Mouse (Mus musculus): Measurements from ENCODE around the gene Smagp.

Smagp gene

GRCm38 (mm10) chr15:100627774-100628370 is 8.9 kb downstream of the Smagp start:
- CTCF ChIA-PET, result interaction anchor here (0.5 to 0.7 kb wide), 4 partner anchors 9 to 1614 kb away, joined by 3 to 7 read pairs (median 4); no protein-coding TSS in a partner anchor

GRCm38 (mm10) chr15:100627287-100627686 is 9.5 kb downstream of the Smagp start:
- CTCF ChIA-PET, result interaction anchor here (0.5 to 0.7 kb wide), 3 partner anchors 9 to 95 kb away, joined by 3 to 7 read pairs (median 3); no protein-coding TSS in a partner anchor

GRCm38 (mm10) chr15:100624435-100624834 is 12.3 kb downstream of the Smagp start:
- CTCF ChIA-PET, result no interaction called here

GRCm38 (mm10) chr15:100623754-100624153 is 13.0 kb downstream of the Smagp start:
- CTCF ChIA-PET, result no interaction called here

- CTCF ChIA-PET, result interaction anchor here (0.5 kb wide), 1 partner anchor 1651 kb away, joined by 7 read pairs; no protein-coding TSS in a partner anchor
Observed at GRCm38 (mm10) chr15:100622164-100622563, 14.6 kb downstream of the Smagp start.

- CTCF ChIA-PET, result interaction anchor here (0.5 kb wide), 1 partner anchor 1651 kb away, joined by 7 read pairs; no protein-coding TSS in a partner anchor
Observed at GRCm38 (mm10) chr15:100621671-100622070, 15.1 kb downstream of the Smagp start.

GRCm38 (mm10) chr15:100619200-100619599 is 17.5 kb downstream of the Smagp start:
- CTCF ChIA-PET, result interaction anchor here (0.7 kb wide), 2 partner anchors 18 to 112 kb away, joined by 8 to 9 read pairs; no protein-coding TSS in a partner anchor

GRCm38 (mm10) chr15:100616221-100616620 is 20.5 kb downstream of the Smagp start:
- CTCF ChIA-PET, result interaction anchor here (0.6 kb wide), 1 partner anchor 74 kb away, joined by 4 read pairs; no protein-coding TSS in a partner anchor

- CTCF ChIA-PET, result interaction anchor here (0.6 kb wide), 1 partner anchor 74 kb away, joined by 4 read pairs; no protein-coding TSS in a partner anchor
Observed at GRCm38 (mm10) chr15:100615825-100616220, 20.9 kb downstream of the Smagp start.

GRCm38 (mm10) chr15:100614996-100615824 is 21.5 kb downstream of the Smagp start, which contains the start of gene Dazap2:
Dazap2 (plus strand) TSS chr15:100615349.
- CTCF ChIA-PET, result interaction anchor here (0.6 kb wide), 1 partner anchor 10 kb away, joined by 3 read pairs; no protein-coding TSS in a partner anchor

- CTCF ChIA-PET, result interaction anchor here (0.6 to 1.1 kb wide), 2 partner anchors 9 to 14 kb away, joined by 3 read pairs; no protein-coding TSS in a partner anchor
Observed at GRCm38 (mm10) chr15:100614218-100614995, 22.3 kb downstream of the Smagp start.

GRCm38 (mm10) chr15:100613584-100613983 is 23.2 kb downstream of the Smagp start:
- CTCF ChIA-PET, result interaction anchor here (1.1 to 1.8 kb wide), 2 partner anchors 13 to 75 kb away, joined by 3 to 18 read pairs; no protein-coding TSS in a partner anchor

GRCm38 (mm10) chr15:100612432-100612831 is 24.3 kb downstream of the Smagp start:
- CTCF ChIA-PET, result interaction anchor here (0.6 to 1.8 kb wide), 3 partner anchors 36 to 76 kb away, joined by 3 to 18 read pairs (median 4); no protein-coding TSS in a partner anchor

GRCm38 (mm10) chr15:100611951-100612350 is 24.8 kb downstream of the Smagp start:
- CTCF ChIA-PET, result interaction anchor here (0.5 to 1.8 kb wide), 2 partner anchors 73 to 138 kb away, joined by 15 to 18 read pairs; no protein-coding TSS in a partner anchor

GRCm38 (mm10) chr15:100606677-100607076 is 30.1 kb downstream of the Smagp start:
- CTCF ChIA-PET, result interaction anchor here (0.6 to 0.7 kb wide), 2 partner anchors 19 to 68 kb away, joined by 3 to 9 read pairs; no protein-coding TSS in a partner anchor

GRCm38 (mm10) chr15:100601669-100602068 is 35.1 kb downstream of the Smagp start:
- CTCF ChIA-PET, result interaction anchor here (0.6 kb wide), 1 partner anchor 70 kb away, joined by 3 read pairs; no protein-coding TSS in a partner anchor

- CTCF ChIA-PET, result interaction anchor here (0.7 to 1.0 kb wide), 2 partner anchors 13 to 1214 kb away, joined by 3 to 19 read pairs; no protein-coding TSS in a partner anchor
Observed at GRCm38 (mm10) chr15:100600696-100601272, 36.0 kb downstream of the Smagp start.

- CTCF ChIA-PET, result interaction anchor here (1.0 kb wide), 1 partner anchor 14 kb away, joined by 3 read pairs; no protein-coding TSS in a partner anchor
Observed at GRCm38 (mm10) chr15:100600047-100600695, 36.6 kb downstream of the Smagp start.

GRCm38 (mm10) chr15:100599276-100600046 is 37.3 kb downstream of the Smagp start, which contains the start of gene Pou6f1:
Pou6f1 (minus strand) TSS chr15:100599984.
- CTCF ChIA-PET, result interaction anchor here (1.0 kb wide), 1 partner anchor 14 kb away, joined by 3 read pairs; no protein-coding TSS in a partner anchor
